Mouse (Mus musculus): ENCODE data around the gene Pwwp2b. TPM values are rescaled to one million over a fixed set of nuclear protein-coding genes. Genes with fewer than 3 reads are reported as not detected.
A peak's percentile ranks its signal among the peaks of the same experiment; 100 is the strongest.

Gene Pwwp2b
- polyA plus RNA-seq, 1 experiment from 2014 or later, result 10.0 TPM

DNA sequence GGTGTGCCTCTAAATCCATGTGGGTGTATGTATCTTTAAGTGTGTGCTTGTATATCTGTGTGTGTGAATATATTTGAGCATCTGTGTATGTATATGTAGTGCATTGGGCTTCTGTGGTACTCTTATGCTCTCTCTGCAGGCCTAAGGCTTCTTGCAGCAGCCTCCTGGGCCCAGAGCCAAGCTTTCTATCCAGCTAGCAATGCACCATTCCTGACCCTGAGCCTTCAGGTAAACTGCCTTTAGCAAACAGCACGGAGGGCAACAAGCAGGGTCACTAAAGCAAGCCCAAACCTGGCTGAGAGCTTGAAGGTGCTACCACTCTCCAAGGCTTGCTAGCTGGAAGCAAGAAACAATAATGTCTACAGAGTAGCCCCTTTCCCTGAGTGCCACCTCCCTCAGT, 31.8 kb downstream of the Pwwp2b start:
- Histone ChIP-seq H3K27me3 (no peaks in the 10 kb centered on the region; the same call in 1 of the 2 replicates), H3K4me2 (no peak overlapping the region), H3K36me3 (no peaks in the 10 kb centered on the region), H3K9ac (replicated peaks) (no peak overlapping the region), H3K9me3 (no peaks in the 10 kb centered on the region), H3K4me3 (replicated peaks) (no peak overlapping the region), H3K4me1 (replicated peaks) (no peaks in the 10 kb centered on the region), H3K27ac (no peak overlapping the region)
- no peak; the same call in 1 of the 2 replicates for ATAC-seq (ENCODE audit: insufficient number of reproducible peaks, insufficient read depth, low FRiP score, low TSS enrichment, low read depth)
- WGBS, result 65% methylated on average over 1 of the region's 1 CpGs

DNA sequence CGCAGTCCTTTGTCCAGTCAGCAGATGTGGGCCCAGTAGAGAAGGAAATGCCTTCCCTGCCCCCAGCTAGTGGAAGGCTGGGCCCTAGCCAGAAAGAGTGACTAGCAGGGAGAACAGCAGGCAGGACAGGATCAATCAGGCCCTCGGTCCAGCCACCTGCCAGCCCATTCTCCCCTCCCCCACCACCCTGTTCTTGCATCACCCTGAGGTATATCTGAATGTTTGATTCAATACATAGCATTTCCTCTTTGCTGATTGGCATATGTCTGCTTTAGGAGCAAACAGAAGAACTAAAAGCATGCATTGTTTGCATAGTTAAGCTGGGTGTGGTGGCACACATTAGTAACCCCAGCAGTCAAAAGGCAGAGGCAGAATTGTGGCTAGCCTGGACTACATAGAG, 32.9 kb downstream of the Pwwp2b start:
- no peaks in the 10 kb centered on the region for H3K9me3 ChIP-seq
- WGBS, result 50% methylated on average over 2 of the region's 2 CpGs
- no peak overlapping the region for H3K9ac ChIP-seq (replicated peaks)
- H3K4me2 ChIP-seq, result no peak overlapping the region
- no peak overlapping the region for H3K27ac ChIP-seq
- H3K4me3 ChIP-seq (replicated peaks), result no peak overlapping the region
- H3K4me1 ChIP-seq (replicated peaks), result no peaks in the 10 kb centered on the region
- H3K27me3 ChIP-seq, result no peaks in the 10 kb centered on the region; the same call in 1 of the 2 replicates
- ATAC-seq (ENCODE audit: insufficient number of reproducible peaks, insufficient read depth, low FRiP score, low TSS enrichment, low read depth), result no peak
- H3K36me3 ChIP-seq, result no peaks in the 10 kb centered on the region

DNA sequence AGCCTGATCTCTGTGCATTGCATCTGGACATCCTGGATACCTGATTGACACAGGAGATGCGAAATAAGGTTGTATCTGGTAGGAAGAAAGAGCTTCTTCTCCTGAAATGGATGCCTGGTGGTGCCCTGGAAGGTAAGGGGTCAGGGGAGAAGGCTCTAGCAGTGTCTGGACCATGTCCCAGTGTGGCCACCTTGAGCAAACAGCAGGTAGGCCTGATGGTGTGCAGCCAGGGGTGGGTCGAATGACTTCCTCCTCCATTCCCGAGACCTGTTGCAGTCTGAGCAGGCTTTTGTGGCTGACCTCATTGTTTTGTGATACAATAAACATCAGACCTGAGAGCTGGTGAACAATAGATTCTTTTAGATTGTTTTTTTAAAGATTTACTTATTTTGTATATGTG, 33.8 kb downstream of the Pwwp2b start:
- Histone ChIP-seq H3K27me3 (no peaks in the 10 kb centered on the region; the same call in 1 of the 2 replicates), H3K4me2 (no peak overlapping the region), H3K4me3 (replicated peaks) (no peak overlapping the region), H3K9me3 (no peaks in the 10 kb centered on the region), H3K9ac (replicated peaks) (no peak overlapping the region), H3K4me1 (replicated peaks) (no peaks in the 10 kb centered on the region), H3K27ac (no peak overlapping the region), H3K36me3 (no peaks in the 10 kb centered on the region)
- WGBS, result 85% methylated on average over 3 of the region's 3 CpGs
- ATAC-seq (ENCODE audit: insufficient number of reproducible peaks, insufficient read depth, low FRiP score, low TSS enrichment, low read depth), result no peak

GRCm38 (mm10) chr7:139285295-139285943, 37.1 kb downstream of the Pwwp2b start:
- Histone ChIP-seq H3K4me1 (replicated peaks) (no peaks in the 10 kb centered on the region), H3K27me3 (no peaks in the 10 kb centered on the region; the same call in 1 of the 2 replicates), H3K36me3 (no peaks in the 10 kb centered on the region), H3K4me2 (no peak overlapping the region), H3K9ac (replicated peaks) (no peak overlapping the region), H3K27ac (no peak overlapping the region), H3K4me3 (replicated peaks) (no peak overlapping the region), H3K9me3 (no peaks in the 10 kb centered on the region)
- no peak for ATAC-seq (ENCODE audit: insufficient number of reproducible peaks, insufficient read depth, low FRiP score, low TSS enrichment, low read depth)
- 68% methylated on average over 16 of the region's 16 CpGs for WGBS

DNA sequence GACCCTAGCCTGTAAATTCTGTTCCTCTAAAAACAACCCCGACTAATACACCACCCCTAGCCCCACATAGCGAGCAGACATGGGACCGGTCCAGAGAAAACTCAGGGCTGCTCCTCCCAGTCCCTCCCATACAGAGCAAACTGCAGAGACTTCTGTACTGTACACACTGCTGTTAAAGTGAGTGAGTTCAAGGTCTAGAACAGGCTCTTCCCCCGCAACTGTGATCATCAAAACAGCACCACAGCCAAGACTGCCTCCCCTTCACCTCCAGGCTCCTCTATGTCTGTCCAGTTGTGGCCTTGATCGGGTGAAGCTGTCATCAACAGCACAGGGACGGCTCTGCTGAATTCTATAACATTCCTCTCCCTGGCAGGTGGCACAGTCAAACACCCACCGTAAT, 40.3 kb downstream of the Pwwp2b start:
- no peaks in the 10 kb centered on the region; the same call in 1 of the 2 replicates for H3K27me3 ChIP-seq
- no peak overlapping the region for H3K4me2 ChIP-seq
- no peak overlapping the region for H3K27ac ChIP-seq
- H3K9me3 ChIP-seq, result no peaks in the 10 kb centered on the region
- no peaks in the 10 kb centered on the region for H3K4me1 ChIP-seq (replicated peaks)
- 85% methylated on average over 7 of the region's 7 CpGs for WGBS
- no peak for ATAC-seq (ENCODE audit: insufficient number of reproducible peaks, insufficient read depth, low FRiP score, low TSS enrichment, low read depth)
- no peak overlapping the region for H3K4me3 ChIP-seq (replicated peaks)
- H3K9ac ChIP-seq (replicated peaks), result no peak overlapping the region
- H3K36me3 ChIP-seq, result no peaks in the 10 kb centered on the region

DNA sequence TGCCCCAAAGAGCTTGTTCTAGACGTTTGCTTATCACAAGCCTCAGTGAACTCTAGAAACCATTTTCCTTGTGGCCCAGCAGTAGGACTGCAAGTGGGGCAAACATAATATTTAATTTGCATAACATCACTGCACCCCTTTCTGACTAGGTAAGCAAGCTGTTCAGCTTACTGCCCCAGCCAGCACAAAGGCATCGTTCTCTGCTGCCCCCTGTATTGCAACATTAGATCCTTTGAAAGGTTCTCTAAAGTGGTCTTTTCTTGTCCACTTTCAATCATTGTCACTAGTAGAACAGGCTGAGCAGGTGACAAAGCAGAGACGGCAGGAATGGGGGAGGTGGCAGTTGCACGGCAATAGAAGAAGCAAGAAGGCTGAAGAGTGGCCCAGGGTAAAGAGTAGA, 45.1 kb downstream of the Pwwp2b start:
- H3K4me1 ChIP-seq (replicated peaks), result peaks cover 4% of the 10 kb centered on the region; the same call in 1 of the 2 replicates
- WGBS, result 75% methylated on average over 4 of the region's 4 CpGs
- H3K36me3 ChIP-seq, result no peaks in the 10 kb centered on the region
- no peak overlapping the region for H3K4me3 ChIP-seq (replicated peaks)
- no peak overlapping the region for H3K9ac ChIP-seq (replicated peaks)
- no peak overlapping the region for H3K4me2 ChIP-seq
- no peaks in the 10 kb centered on the region for H3K9me3 ChIP-seq
- H3K27me3 ChIP-seq, result no peaks in the 10 kb centered on the region
- ATAC-seq (ENCODE audit: insufficient number of reproducible peaks, insufficient read depth, low FRiP score, low TSS enrichment, low read depth), result no peak
- no peak overlapping the region for H3K27ac ChIP-seq

GRCm38 (mm10) chr7:139294076-139294475, 45.8 kb downstream of the Pwwp2b start:
- Histone ChIP-seq H3K4me2 (no peak overlapping the region), H3K27ac (no peak overlapping the region), H3K27me3 (no peaks in the 10 kb centered on the region), H3K4me3 (replicated peaks) (no peak overlapping the region), H3K9ac (replicated peaks) (no peak overlapping the region), H3K4me1 (replicated peaks) (peaks cover 5% of the 10 kb centered on the region; the same call in 1 of the 2 replicates), H3K36me3 (no peaks in the 10 kb centered on the region), H3K9me3 (no peaks in the 10 kb centered on the region)
- 92% methylated on average over 5 of the region's 5 CpGs for whole genome bisulfite sequencing
- no peak for ATAC-seq (ENCODE audit: insufficient number of reproducible peaks, insufficient read depth, low FRiP score, low TSS enrichment, low read depth)

GRCm38 (mm10) chr7:139295653-139296052, 47.4 kb downstream of the Pwwp2b start:
- whole genome bisulfite sequencing, result 77% methylated on average over 1 of the region's 1 CpGs
- H3K27me3 ChIP-seq, result 0 out of 2 replicates have a peak, but pooled peaks cover 9% of the 10 kb centered on the region
- no peak overlapping the region for H3K27ac ChIP-seq
- no peaks in the 10 kb centered on the region for H3K36me3 ChIP-seq
- H3K9me3 ChIP-seq, result no peaks in the 10 kb centered on the region
- peaks cover 8% of the 10 kb centered on the region; the same call in 1 of the 2 replicates for H3K4me1 ChIP-seq (replicated peaks)
- no peak overlapping the region for H3K9ac ChIP-seq (replicated peaks)
- H3K4me3 ChIP-seq (replicated peaks), result no peak overlapping the region
- H3K4me2 ChIP-seq, result no peak overlapping the region
- ATAC-seq (ENCODE audit: insufficient number of reproducible peaks, insufficient read depth, low FRiP score, low TSS enrichment, low read depth), result no peak

DNA sequence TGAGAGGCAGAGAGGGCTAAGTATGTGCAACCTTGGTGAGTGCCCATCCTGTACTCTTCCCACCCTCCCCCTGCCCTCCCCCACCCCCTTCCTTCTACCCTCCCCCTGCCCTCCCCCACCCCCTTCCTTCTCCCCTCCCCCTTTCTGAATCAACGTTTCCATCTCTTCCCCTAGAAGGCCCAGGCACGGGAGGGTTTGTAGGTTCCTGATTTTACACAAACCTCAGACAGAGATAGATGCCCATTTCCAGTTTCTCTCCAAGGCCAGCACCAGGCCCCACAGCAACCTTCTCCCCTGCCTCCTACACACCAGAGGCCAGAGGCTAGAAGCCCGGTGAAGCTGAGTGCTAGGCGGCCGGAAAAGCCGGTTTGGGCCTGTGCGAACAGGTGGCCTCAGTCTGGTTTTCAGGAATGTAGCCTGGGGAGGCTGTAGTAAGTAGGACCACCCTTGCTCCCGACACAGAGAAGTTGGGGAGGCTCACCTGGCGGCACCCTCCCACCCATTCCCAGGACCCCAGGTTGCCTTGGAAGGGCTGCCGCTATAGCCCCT, 48.3 kb downstream of the Pwwp2b start:
- no peak overlapping the region for H3K4me2 ChIP-seq
- no peaks in the 10 kb centered on the region for H3K9me3 ChIP-seq
- H3K36me3 ChIP-seq, result no peaks in the 10 kb centered on the region
- peaks cover 8% of the 10 kb centered on the region; the same call in 1 of the 2 replicates for H3K4me1 ChIP-seq (replicated peaks)
- 0 out of 2 replicates have a peak, but pooled peaks cover 9% of the 10 kb centered on the region for H3K27me3 ChIP-seq
- peak overlapping the region; percentile 41; the same call in 1 of the 2 replicates for H3K27ac ChIP-seq
- 57% methylated on average over 10 of the region's 10 CpGs for WGBS
- H3K4me3 ChIP-seq (replicated peaks), result no peak overlapping the region
- no peak overlapping the region for H3K9ac ChIP-seq (replicated peaks)
- ATAC-seq (ENCODE audit: insufficient number of reproducible peaks, insufficient read depth, low FRiP score, low TSS enrichment, low read depth), result no peak

DNA sequence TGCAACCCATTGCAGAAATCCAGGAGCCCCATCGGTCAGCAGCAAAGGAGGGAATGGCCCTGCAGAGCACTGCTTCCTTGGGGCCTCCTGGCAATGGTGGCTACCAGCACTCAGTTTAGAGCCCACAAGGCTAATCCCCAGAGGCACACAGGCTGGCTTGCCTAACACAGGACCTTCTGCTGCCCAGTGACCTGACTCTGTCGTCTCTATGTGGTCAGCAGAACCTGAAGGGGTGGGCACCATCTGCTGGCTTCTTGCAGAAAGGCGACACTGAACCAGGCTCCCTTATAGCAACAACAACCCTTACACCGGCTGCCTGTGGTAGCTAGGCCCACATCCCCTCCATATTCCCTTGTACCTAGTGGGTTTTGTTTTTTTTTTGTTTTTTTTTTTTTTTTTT, 50.2 kb downstream of the Pwwp2b start:
- Histone ChIP-seq H3K27me3 (0 out of 2 replicates have a peak, but pooled peaks cover 9% of the 10 kb centered on the region), H3K27ac (no peak overlapping the region), H3K4me2 (no peak overlapping the region), H3K9ac (replicated peaks) (no peak overlapping the region), H3K36me3 (no peaks in the 10 kb centered on the region), H3K4me3 (replicated peaks) (no peak overlapping the region), H3K4me1 (replicated peaks) (peaks cover 8% of the 10 kb centered on the region), H3K9me3 (no peaks in the 10 kb centered on the region)
- ATAC-seq (ENCODE audit: insufficient number of reproducible peaks, insufficient read depth, low FRiP score, low TSS enrichment, low read depth), result no peak
- 46% methylated on average over 4 of the region's 4 CpGs for WGBS

GRCm38 (mm10) chr7:139299424-139299823, 51.1 kb downstream of the Pwwp2b start:
- no peaks in the 10 kb centered on the region for H3K36me3 ChIP-seq
- ATAC-seq (ENCODE audit: insufficient number of reproducible peaks, insufficient read depth, low FRiP score, low TSS enrichment, low read depth), result 0 out of 2 replicates have a peak, but pooled peaks have one; percentile 23
- H3K27ac ChIP-seq, result no peak overlapping the region
- 0 out of 2 replicates have a peak, but pooled peaks cover 12% of the 10 kb centered on the region for H3K27me3 ChIP-seq
- H3K4me2 ChIP-seq, result peak overlapping the region; percentile 30
- H3K4me1 ChIP-seq (replicated peaks), result peaks cover 8% of the 10 kb centered on the region
- H3K9me3 ChIP-seq, result no peaks in the 10 kb centered on the region
- WGBS, result 16% methylated on average over 8 of the region's 8 CpGs
- H3K4me3 ChIP-seq (replicated peaks), result no peak overlapping the region
- no peak overlapping the region for H3K9ac ChIP-seq (replicated peaks)

Measured in limb, embryonic 12.5 days (tissue).